Mouse (Mus musculus) erythroblast, adult 5-6 weeks (primary cell): Measurements from ENCODE around the gene Rsu1. TPM values are rescaled to one million over a fixed set of nuclear protein-coding genes. Genes with fewer than 3 reads are reported as not detected.

Source experiments
- ATAC-seq: replicated peaks from 2 replicates; pipeline ENCODE4 v1.8.0; 2016; ENCODE audit warnings: moderate number of reproducible peaks, mild to moderate bottlenecking, moderate TSS enrichment, inconsistent platforms; ENCODE audit not compliant: poor library complexity, low FRiP score, severe bottlenecking
- total RNA-seq, 2 experiments: library from RNA; stranded (forward) in 1 of 2; stranded (reverse) in 1 of 2; fragments of 150-400 nt in 1 of 2; fragments of 200-764, 138-1000 nt in 1 of 2; gene quantifications; 2 replicates each; pipeline versions ENCODE4 v1.2.3 to v1.2.4; 2015 to 2017; ENCODE audit warnings: low replicate concordance in 2 of 2

The Rsu1 gene
- total RNA-seq, 2 experiments from 2014 or later = 38.4 to 49.3 TPM

DNA sequence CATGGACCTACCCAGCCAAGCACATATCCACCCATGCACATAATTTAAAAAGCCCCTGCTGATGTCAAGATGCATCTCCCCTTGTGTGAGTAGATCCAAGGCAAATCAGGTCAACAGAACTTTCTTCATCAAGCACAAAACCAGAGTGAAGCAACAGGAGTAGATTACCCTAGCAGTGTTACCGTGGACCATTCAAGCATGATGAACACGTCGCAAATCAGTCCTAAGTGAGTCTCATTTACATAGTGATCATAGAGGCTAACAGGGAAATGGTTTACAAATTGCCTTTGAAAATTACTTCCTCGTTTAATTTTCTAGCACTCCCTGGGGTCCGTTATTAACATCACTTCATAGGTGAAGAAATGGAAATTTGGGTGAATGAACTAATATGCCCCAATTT lies 100.6 kb downstream of the Rsu1 start:
- ATAC-seq = no peak

DNA sequence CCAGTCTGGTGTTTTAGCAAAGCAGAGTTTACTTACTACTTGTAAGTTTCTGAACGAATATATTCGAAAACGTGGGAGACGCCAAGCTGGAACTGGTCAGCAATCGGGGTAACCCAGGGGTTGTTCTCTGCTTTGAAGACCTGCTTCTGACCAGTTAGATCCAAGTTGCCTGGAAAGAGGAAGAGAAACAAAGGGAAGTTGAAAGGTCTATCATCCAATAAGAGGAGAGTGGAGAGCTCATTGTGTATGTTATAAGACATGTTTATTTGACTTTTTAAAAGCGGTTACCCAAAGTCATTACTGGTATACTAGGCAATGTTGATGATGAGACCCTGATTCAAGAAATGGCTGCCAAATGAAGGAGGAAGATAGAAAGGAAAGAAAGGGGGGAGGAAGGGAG lies 101.3 kb downstream of the Rsu1 start:
- ATAC-seq = no peak

DNA sequence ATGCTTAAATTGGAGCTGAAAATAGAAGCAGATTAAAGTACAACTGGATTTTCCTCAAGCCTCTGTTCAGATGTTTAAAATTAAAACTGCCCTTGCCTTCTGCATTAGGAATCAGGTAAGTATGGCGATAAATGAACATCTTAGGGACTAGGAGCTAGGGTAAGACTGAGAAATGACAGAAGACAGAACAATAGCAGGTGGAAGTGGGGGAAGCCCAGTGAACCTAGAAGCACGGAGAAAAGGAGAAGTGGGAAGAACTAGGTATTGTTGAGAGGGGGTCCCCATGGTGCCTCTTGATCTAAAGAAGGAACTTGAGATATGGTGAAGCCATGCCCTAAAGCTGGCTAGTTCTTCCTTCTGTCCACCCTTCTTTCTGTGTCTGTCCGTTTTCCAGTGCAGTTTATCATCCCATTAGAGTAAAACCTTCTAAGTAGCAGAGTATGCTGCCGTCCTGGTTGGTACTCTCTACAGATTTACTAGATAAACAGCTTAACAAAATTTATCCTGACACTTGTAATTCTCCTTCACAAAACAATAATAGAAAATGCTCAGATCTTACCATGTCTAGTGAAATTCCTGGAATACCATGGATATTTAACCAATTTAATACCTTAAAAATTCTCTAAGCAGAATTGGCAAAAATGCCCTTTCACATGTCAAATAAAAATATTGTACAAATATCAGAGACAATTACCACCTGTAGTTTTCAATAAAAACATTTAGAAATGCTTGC lies 101.9 kb downstream of the Rsu1 start:
- no peak for ATAC-seq

DNA sequence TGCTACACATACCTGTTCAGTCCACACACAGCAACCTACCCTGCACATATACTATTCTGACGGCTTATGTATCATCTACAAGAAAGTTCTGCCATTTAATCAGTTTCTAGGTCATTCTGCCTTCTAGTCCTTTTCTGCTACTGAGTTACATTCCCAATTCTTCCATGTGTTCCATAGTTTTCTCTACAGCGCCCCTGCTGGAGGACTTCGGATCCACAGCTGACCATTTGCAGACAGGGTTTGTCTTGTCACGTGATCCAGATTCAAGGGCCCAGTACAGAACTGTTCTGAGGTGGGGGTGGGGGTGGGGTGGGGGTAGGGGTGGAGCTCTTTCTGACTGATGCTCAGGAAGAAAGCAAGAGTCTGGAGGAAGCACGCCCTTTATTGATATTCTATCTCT lies 102.5 kb downstream of the Rsu1 start:
- ATAC-seq = peak; percentile 64

DNA sequence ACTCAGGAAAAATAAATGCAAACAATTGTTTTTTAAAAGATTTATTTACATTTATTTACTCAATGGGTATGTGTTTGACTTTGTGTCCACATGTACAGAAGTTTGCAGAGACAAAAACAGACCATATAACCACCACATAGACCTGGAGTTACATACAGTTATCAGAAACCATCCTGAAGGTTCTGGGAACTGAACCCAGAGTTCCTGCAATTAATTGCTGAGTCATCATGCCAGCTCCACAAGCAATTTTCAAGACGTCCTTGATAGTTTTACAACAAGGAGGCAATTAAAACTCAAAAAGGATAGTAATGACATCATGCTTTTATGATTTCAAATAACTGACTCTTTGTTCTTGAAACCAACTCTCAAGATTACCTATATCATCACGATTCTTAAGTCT lies 109.5 kb downstream of the Rsu1 start:
- no peak for ATAC-seq

DNA sequence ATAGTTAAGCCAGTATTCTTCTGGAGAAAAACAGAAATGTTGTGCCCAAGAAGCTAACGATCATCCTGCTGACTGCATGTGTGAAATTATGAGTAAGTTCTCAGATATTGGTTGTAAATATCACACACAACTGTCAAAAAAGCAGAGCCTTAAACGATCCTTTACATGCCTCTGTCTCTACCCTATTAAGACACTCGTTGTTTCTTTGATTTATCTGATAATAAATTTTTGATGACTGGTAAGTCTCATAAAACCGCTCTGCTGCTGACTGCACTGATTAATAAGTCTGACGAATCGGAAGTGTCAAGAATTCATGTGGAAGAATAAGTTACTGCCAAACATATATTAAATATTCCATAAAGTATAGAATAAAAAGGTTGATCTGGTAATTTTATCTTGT lies 126.0 kb downstream of the Rsu1 start:
- ATAC-seq = no peak

DNA sequence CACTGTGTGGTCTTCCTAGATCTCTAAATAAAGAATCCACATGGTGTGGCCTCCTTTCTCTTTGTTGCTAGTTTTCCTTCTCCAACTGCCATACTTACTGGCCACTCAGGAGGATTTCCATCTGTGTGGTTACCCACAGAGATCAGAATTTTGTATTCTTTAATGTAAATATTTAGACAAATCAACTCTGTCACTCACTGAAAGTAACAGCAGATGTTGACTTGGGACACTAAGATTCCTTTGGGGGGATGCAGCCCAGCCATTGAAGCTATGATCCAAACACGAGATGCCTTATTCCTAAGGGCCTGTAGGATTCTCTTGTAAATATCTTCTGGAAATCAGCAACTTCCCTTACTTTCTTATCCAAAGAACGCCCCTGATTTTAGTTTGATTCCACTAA lies 136.3 kb downstream of the Rsu1 start:
- no peak for ATAC-seq

DNA sequence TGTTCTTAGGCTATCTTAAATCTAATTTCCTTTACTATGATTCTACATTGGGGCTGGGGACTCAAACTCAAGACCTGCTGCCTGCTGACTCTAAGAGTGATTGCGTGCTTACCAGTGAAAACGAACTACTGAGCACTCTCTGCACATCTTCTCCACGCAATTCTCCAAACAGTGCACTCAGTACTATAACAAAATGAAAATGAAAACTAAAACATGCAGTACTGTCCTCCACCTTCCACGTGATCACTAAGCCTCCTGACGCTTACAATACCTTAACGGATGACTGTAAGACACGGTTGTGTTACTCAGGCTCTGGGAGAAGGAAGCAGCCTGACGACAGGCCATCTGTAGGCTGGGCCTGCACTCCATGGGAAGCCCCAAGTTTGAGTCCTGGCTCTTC lies 138.4 kb downstream of the Rsu1 start:
- no peak for ATAC-seq

DNA sequence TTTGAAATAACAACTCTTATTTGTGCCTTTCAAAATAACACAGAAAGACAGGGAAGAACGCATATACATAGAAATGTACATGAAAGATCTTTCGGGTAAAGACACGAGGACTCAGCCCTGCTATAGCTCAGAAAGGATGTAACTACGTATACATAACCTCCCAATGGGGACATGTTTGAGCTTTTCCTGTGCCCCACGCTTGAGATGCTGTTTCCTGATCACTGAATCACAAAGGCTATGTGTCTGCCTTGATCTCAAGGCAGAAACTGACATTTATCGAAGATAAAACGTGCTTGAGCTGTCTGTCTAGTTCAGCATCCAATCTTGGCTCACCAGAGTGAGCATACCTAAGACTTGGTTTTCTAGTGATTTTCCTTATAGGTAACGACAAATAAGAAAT lies 138.8 kb downstream of the Rsu1 start:
- ATAC-seq = no peak

DNA sequence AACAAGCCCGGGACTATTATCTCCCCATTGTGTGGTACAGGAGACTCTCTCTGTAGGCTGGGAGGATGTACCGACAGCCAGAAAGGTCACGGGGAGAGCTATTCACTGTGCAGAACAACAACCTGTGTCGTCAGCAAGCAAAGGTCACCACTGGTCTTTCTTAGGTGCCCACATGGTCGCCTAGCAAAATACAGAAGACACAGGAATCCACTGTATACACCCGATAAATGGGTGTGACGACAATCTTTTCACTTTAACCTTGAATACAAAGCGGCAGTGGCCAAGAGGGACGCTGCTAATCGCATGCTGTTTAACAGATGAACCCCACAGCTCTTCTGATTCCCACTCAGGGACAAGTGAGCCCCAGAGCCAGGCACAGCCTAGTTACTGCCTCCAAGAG lies 141.4 kb downstream of the Rsu1 start:
- no peak for ATAC-seq

DNA sequence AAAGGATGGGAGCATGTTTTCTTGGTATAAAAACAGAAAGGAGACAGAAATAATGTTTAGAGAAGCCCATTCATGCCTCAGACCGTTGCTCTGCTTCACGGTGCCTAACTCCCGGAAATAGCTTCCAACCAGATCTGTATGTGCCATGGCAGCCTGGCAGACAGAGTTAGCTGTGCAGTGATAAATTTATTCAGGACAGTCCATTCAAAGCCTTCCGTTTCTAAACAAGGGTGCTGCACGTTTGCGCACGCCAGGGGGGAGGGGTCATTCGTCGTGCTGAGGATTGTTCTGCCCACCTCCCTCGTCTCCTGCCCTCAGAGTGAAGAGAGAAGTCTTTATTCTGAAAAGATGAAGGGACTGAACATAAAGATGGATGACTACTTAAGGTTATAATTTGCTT lies 141.9 kb downstream of the Rsu1 start:
- ATAC-seq = no peak

DNA sequence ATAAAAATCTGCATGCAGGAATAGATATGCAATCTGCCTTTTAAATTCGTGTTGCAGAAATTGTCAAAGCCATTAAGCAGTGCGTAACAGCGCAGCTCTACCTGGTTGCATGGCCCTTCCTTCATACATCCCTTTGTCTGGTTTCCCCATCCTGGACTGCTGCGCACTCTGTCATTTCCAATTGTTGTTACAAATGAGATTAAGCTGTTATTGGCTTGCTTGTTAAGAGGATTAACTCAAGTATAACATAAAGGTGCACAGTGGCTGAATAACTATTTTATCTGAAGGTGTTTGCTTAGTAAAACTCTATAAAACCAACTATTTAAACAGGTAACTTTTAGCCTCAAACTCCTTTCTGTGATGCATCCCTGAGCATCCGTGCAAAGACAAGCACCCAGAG lies 150.8 kb downstream of the Rsu1 start:
- ATAC-seq = no peak

DNA sequence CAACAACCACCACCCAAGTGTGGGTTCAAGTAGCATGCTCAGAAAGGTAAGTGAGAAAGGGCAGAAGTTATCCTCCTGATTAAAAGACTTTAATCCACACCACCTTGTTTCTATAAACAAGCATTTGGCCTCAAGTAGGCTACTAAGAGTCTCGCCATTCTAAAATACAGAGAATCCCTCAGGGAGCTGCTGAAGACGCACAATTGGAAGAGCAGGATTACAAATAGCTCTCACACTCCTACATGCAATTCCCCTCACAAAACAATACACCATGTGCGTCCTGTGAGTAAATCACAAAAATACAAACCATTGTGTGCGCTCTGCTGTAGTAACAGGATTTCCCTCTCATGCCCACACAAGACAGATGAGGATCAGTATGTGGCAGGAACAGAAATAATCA lies 153.3 kb downstream of the Rsu1 start:
- ATAC-seq = no peak

DNA sequence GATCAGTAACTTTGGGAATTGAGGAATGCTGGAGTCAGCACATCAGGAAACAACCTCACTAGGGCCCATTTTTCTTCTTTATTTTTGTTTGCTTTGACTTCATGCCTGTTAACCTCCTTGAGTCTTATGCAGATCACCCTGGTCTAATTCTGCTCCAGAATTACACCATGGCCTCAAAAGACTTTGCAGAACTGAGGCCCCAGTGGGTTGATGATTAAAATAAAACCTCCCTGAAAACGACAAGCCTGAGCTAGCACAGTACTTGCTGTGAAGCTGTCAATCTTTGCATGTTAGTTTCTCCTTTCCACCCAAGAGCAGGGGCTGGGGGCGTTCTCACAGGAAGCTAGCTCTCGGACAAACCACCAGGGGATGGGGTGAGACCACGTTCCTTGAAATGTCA lies 164.7 kb downstream of the Rsu1 start:
- ATAC-seq = no peak

DNA sequence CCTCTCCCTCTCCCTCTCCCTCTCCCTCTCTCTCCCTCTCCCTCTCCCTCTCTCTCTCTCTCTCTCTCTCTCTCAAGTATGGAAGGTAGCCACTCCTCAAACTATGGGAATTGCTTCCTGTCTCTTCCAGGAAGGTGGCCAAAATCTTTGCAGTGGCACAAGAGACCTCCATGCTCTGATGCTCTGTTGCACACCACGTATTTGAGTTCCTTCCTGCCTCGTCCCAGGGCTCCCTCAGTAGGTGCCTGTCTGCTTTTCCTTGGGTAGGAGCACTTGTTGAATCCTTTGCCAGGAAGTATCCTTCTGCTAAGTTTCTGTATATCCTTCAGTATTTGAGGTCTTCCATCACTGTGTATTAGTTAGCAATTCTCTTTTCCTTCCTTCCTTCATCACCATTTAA lies 166.8 kb downstream of the Rsu1 start:
- ATAC-seq = no peak

DNA sequence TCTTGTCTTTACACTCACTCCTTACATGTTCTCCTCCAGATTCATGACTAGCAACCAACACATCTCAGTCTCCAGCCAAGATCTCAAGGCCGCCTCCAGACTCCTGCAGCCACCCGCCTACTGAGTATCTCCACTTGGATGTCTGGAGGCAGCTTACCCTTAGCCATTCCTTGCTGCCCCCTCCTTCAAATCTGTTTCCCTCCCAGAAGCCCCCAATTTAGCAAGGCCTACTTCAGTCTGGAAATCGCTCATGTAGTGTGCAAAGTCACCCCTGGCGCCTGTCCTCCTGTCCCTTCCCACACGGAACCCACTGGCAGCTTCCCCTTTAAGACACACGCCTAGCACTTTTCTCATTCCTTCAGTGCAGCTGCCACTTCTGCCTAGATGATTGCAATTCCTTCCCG lies 167.4 kb downstream of the Rsu1 start:
- ATAC-seq = no peak

DNA sequence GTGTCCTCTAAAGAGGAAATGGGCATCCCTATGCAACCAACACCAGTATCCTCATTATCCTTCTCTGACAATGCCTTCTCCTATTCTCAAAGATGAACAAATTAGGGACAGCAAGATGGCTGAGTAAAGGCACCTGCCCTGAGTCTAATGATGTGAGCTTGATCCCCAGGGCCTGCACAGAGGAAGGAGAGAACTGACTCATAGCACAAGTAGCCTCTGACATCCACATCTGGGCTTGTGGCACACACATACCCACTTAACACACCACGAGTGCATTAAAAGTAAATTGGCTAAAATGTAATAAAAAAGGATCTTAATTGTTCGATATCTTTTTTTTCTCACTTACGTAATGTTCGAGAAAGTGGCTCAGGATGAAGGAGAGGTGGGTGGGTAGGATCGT lies 177.2 kb downstream of the Rsu1 start:
- ATAC-seq = no peak

DNA sequence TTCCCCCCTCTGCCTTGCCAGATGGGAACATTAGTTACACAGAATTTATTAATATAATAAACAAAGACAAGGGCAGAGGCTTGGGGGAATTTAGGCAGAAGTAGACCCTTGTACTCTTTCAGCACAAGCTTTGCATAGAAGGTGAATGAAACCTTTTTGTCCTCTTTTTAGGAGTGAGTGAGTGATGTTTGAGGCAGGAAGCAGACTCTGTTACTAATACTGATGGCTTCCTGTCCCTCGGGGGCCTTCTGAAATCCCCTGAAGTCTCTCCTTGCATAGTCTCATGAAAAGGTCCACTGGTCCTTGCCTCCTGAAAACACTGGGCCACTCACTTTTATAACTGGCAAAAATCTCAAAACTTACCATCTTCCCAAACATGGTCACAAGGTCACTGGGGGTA lies 177.6 kb downstream of the Rsu1 start:
- no peak for ATAC-seq

DNA sequence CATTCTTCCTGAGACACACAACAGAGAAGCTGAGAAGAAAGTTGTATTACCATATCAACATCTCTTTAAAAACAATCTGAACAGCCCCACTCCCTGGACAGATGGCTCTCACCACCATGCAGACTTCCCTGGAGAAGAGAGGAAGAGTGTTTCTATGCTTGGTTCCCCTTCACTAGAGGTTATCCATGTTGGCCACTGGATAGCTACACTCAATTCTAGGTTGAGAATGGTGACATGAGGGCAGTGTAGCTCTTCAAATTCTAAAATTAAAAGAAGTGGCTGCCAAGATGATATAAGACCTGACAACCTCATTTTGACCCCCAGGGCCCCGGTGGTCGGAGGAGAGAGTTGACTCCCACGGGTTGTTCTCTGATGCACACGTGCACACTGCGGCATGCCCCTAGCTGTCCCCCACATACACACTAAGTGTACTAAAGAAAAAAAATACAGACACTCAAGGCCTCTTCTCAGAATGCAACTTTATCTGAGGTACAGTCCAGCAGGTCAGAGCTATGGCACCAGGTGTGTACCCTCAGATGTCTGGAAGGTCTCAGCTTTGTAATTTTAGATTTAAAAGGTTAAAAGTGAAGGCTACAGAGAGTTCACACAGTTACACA lies 179.7 kb downstream of the Rsu1 start:
- no peak for ATAC-seq

DNA sequence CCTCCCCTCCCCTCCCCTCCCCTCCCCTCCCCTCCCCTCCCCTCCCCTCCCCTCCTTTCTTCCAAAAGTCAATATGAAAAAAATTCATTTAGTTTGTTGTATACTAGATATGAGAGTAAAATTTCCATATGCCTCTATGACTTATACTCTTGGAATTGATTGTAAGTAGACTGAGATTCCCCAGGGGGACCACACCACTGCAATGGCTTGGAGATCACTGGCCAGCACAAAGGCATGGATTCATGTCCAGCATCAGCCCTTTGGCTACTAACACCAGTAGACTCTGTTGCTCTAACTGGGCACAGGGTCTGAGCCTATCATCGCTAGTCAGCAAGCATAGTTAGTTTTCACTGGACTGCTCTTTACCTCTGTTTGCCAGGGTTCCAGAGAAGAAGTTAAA lies 180.4 kb downstream of the Rsu1 start:
- no peak for ATAC-seq

DNA sequence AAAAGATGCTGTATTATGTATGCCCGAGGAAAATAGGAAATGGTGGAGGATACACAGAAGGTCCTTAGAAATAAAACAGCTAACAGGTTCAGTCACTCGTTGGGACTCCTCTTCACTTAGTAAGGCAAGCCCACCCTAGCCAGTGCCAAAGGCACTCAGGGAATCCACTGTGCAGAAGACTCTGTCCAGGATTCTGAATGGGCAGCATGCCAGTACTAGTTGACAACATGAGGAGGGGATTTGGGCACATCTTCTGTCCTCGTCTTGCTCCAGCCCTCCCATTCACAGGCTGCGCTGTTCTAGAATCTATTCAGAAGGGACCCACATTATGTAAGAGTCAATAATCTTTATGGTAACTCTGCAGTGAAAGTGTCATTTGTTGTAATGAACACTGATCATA lies 181.4 kb downstream of the Rsu1 start:
- ATAC-seq = no peak

DNA sequence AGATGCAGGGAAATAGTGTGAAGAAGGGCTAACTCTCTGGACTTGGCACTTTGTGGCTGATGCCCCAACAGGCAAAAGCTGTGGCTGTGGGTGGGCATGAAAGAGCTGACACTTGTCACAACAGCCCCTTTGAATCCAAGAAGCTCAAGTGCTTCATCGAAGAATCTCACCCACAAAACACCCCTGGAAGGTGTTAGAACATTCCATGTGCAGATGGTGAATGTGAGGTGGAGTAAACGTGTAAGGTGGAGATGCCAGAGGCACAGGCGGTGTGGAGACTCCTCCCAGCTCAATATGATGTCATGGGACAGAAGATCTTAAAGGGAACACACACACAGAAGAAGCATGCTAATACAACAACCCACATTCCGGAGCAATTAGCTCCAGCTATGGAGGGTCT lies 182.9 kb downstream of the Rsu1 start:
- ATAC-seq = no peak
